Mouse (Mus musculus) neural tube, embryonic 11.5 days (tissue): Measurements from ENCODE around the gene Cadps. TPM values are rescaled to one million over a fixed set of nuclear protein-coding genes. Genes with fewer than 3 reads are reported as not detected.
A peak's percentile ranks its signal among the peaks of the same experiment; 100 is the strongest.

Source experiments
- ATAC-seq: fragments of 200-750 bp; cut with Nextera tagmentation; 2 replicates; pipeline ENCODE4 v1.8.0; 2017; ENCODE audit warnings: moderate number of reproducible peaks, mild to moderate bottlenecking, moderate TSS enrichment, moderate library complexity; ENCODE audit not compliant: insufficient read depth, low FRiP score, low TSS enrichment
- DNase-seq: peaks from one replicate; pipeline ENCODE4 v3.0.0-alpha.2; 2015; ENCODE audit warnings: low spot score
- H3K27ac ChIP-seq: fragments of 300-500 bp; sonication (generic); 2 replicates; pipeline ENCODE4 v1.5.1; 2014; ENCODE audit warnings: low read depth, mild to moderate bottlenecking, low read length
- H3K27me3 ChIP-seq: fragments of 300-500 bp; sonication (generic); 2 replicates; pipeline ENCODE4 v1.6.1; 2014; ENCODE audit warnings: mild to moderate bottlenecking, low read length, mixed read lengths; ENCODE audit not compliant: control insufficient read depth, insufficient read depth
- H3K36me3 ChIP-seq: fragments of 300-500 bp; sonication (generic); 2 replicates; pipeline ENCODE4 v1.6.1; 2014; ENCODE audit warnings: mild to moderate bottlenecking, low read length, moderate library complexity, mixed read lengths; ENCODE audit not compliant: control insufficient read depth, insufficient read depth
- H3K4me1 ChIP-seq: fragments of 300-500 bp; sonication (generic); 2 replicates; pipeline ENCODE4 v1.6.1; 2014; ENCODE audit warnings: low read length, mixed read lengths; ENCODE audit not compliant: control insufficient read depth, insufficient read depth
- H3K4me2 ChIP-seq: fragments of 300-500 bp; sonication (generic); 2 replicates; pipeline ENCODE4 v1.6.1; 2014; ENCODE audit warnings: low read depth, mild to moderate bottlenecking, moderate library complexity
- H3K4me3 ChIP-seq: fragments of 300-500 bp; sonication (generic); 2 replicates; pipeline ENCODE4 v1.5.1; 2014; ENCODE audit warnings: low read depth, low read length
- H3K9ac ChIP-seq: fragments of 300-500 bp; sonication (generic); 2 replicates; pipeline ENCODE4 v1.6.1; 2014; ENCODE audit warnings: mild to moderate bottlenecking, low read length
- H3K9me3 ChIP-seq: fragments of 300-500 bp; sonication (generic); 2 replicates; pipeline ENCODE4 v1.6.1; 2016; ENCODE audit warnings: low read length; ENCODE audit not compliant: control insufficient read depth
- WGBS: fragments of 180-500 bp; shearing (Covaris S2); extraction: QIAGEN DNeasy Blood & Tissue Kit; methylation state at CpG from one replicate; pipeline ENCODE4 v1.1.7; 2014; 5-methylcytosine and 5-hydroxymethylcytosine counted together
- polyA plus RNA-seq: library from polyadenylated mRNA; unstranded; fragments of >200 nt; fragmentation: Nextera tagmentation; extraction: Ambion mirVana; gene quantifications from 2 replicates; pipeline ENCODE4 v1.2.1, GENCODE M21; 2014

Gene Cadps
- 27.9 and 30.0 TPM in 2 replicates for polyA plus RNA-seq

GRCm38 (mm10) chr14:12822491-12823219 is at the start of gene Cadps:
Cadps (minus strand) TSS chr14:12823079.
- DNase-seq = peak; percentile 80
- ATAC-seq = peak; percentile 83
- WGBS = 0% methylated on average over 71 of the region's 71 CpGs
- Histone ChIP-seq H3K9me3 (no peaks in the 10 kb centered on the region), H3K27me3 (no peaks in the 10 kb centered on the region), H3K4me2 (peak within 1 kb of the TSS; percentile 86), H3K9ac (peak within 1 kb of the TSS; percentile 93), H3K4me3 (peak within 1 kb of the TSS; percentile 77), H3K27ac (peak within 1 kb of the TSS; percentile 94), H3K4me1 (no peaks in the 10 kb centered on the region), H3K36me3 (no peaks in the 10 kb centered on the region)

- DNase-seq (no peak), ATAC-seq (no peak)
- Histone ChIP-seq H3K27ac (no peak overlapping the region), H3K4me3 (no peak overlapping the region), H3K36me3 (no peaks in the 10 kb centered on the region), H3K4me1 (no peaks in the 10 kb centered on the region), H3K27me3 (no peaks in the 10 kb centered on the region), H3K9me3 (no peaks in the 10 kb centered on the region), H3K4me2 (no peak overlapping the region), H3K9ac (no peak overlapping the region)
- 93% methylated on average over 1 of the region's 1 CpGs for WGBS
These were observed 46.7 kb upstream of the Cadps start for GRCm38 (mm10) chr14:12869605-12870004.

GRCm38 (mm10) chr14:12865258-12865657 is 42.4 kb upstream of the Cadps start:
- ATAC-seq (no peak), DNase-seq (no peak)
- 75% methylated on average over 2 of the region's 2 CpGs for WGBS
- H3K9ac ChIP-seq = no peak overlapping the region
- H3K9me3 ChIP-seq = no peaks in the 10 kb centered on the region
- H3K36me3 ChIP-seq = no peaks in the 10 kb centered on the region
- H3K4me3 ChIP-seq = no peak overlapping the region
- no peaks in the 10 kb centered on the region for H3K27me3 ChIP-seq
- H3K4me2 ChIP-seq = no peak overlapping the region
- no peak overlapping the region for H3K27ac ChIP-seq
- H3K4me1 ChIP-seq = no peaks in the 10 kb centered on the region

GRCm38 (mm10) chr14:12843860-12844259 is 21.0 kb upstream of the Cadps start:
- Histone ChIP-seq H3K4me2 (no peak overlapping the region), H3K36me3 (no peaks in the 10 kb centered on the region), H3K4me1 (no peaks in the 10 kb centered on the region), H3K27ac (no peak overlapping the region), H3K9me3 (no peaks in the 10 kb centered on the region), H3K9ac (no peak overlapping the region), H3K4me3 (no peak overlapping the region), H3K27me3 (no peaks in the 10 kb centered on the region)
- DNase-seq = no peak
- no peak for ATAC-seq

- DNase-seq = no peak
- Histone ChIP-seq H3K9me3 (no peaks in the 10 kb centered on the region), H3K9ac (no peak overlapping the region), H3K4me1 (no peaks in the 10 kb centered on the region), H3K27ac (no peak overlapping the region), H3K4me2 (no peak overlapping the region), H3K4me3 (no peak overlapping the region), H3K36me3 (no peaks in the 10 kb centered on the region), H3K27me3 (no peaks in the 10 kb centered on the region)
- WGBS = 76% methylated on average over 1 of the region's 1 CpGs
- no peak for ATAC-seq
These were observed 16.6 kb upstream of the Cadps start for GRCm38 (mm10) chr14:12839471-12839870.

GRCm38 (mm10) chr14:12838949-12839348 is 16.1 kb upstream of the Cadps start:
- DNase-seq = no peak
- Histone ChIP-seq H3K4me2 (no peak overlapping the region), H3K4me3 (no peak overlapping the region), H3K9me3 (no peaks in the 10 kb centered on the region), H3K9ac (no peak overlapping the region), H3K27me3 (no peaks in the 10 kb centered on the region), H3K27ac (no peak overlapping the region), H3K36me3 (no peaks in the 10 kb centered on the region), H3K4me1 (no peaks in the 10 kb centered on the region)
- ATAC-seq = no peak

- H3K4me2 ChIP-seq = no peak overlapping the region
- H3K27ac ChIP-seq = no peak overlapping the region
- H3K36me3 ChIP-seq = no peaks in the 10 kb centered on the region
- DNase-seq (no peak), ATAC-seq (no peak)
- no peaks in the 10 kb centered on the region for H3K9me3 ChIP-seq
- H3K4me3 ChIP-seq = no peak overlapping the region
- no peaks in the 10 kb centered on the region for H3K27me3 ChIP-seq
- no peak overlapping the region for H3K9ac ChIP-seq
- no peaks in the 10 kb centered on the region for H3K4me1 ChIP-seq
These were observed 15.4 kb upstream of the Cadps start for GRCm38 (mm10) chr14:12838323-12838722.

GRCm38 (mm10) chr14:12837902-12838301 is 15.0 kb upstream of the Cadps start:
- DNase-seq = no peak
- Histone ChIP-seq H3K27ac (no peak overlapping the region), H3K4me1 (no peaks in the 10 kb centered on the region), H3K36me3 (no peaks in the 10 kb centered on the region), H3K4me3 (no peak overlapping the region), H3K9ac (no peak overlapping the region), H3K9me3 (no peaks in the 10 kb centered on the region), H3K27me3 (no peaks in the 10 kb centered on the region), H3K4me2 (no peak overlapping the region)
- 20% methylated on average over 1 of the region's 1 CpGs for WGBS
- ATAC-seq = no peak

- DNase-seq = peak; percentile 72
- no peak overlapping the region for H3K4me2 ChIP-seq
- no peaks in the 10 kb centered on the region for H3K9me3 ChIP-seq
- 15% methylated on average over 6 of the region's 6 CpGs for WGBS
- no peak for ATAC-seq
- no peaks in the 10 kb centered on the region for H3K36me3 ChIP-seq
- no peak overlapping the region for H3K9ac ChIP-seq
- H3K27ac ChIP-seq = no peak overlapping the region
- no peaks in the 10 kb centered on the region for H3K27me3 ChIP-seq
- no peaks in the 10 kb centered on the region for H3K4me1 ChIP-seq
- H3K4me3 ChIP-seq = no peak overlapping the region
These were observed 902 bp upstream of the Cadps start for GRCm38 (mm10) chr14:12823781-12824180.
